Mouse (Mus musculus) duodenum, adult 2 months (tissue): Measurements from ENCODE around the gene Bcl6b. TPM values are rescaled to one million over a fixed set of nuclear protein-coding genes. Genes with fewer than 3 reads are reported as not detected.

ENCODE experiments used
- polyA plus RNA-seq: library from polyadenylated mRNA; depleted of rRNA; stranded (reverse); fragments of >200 nt; gene quantifications from 2 replicates; pipeline ENCODE4 v1.2.3, GENCODE M21; 2012; ENCODE audit warnings: low replicate concordance; rRNA removed

Gene Bcl6b
- polyA plus RNA-seq: 0.81 and 2.0 TPM in 2 replicates

DNA sequence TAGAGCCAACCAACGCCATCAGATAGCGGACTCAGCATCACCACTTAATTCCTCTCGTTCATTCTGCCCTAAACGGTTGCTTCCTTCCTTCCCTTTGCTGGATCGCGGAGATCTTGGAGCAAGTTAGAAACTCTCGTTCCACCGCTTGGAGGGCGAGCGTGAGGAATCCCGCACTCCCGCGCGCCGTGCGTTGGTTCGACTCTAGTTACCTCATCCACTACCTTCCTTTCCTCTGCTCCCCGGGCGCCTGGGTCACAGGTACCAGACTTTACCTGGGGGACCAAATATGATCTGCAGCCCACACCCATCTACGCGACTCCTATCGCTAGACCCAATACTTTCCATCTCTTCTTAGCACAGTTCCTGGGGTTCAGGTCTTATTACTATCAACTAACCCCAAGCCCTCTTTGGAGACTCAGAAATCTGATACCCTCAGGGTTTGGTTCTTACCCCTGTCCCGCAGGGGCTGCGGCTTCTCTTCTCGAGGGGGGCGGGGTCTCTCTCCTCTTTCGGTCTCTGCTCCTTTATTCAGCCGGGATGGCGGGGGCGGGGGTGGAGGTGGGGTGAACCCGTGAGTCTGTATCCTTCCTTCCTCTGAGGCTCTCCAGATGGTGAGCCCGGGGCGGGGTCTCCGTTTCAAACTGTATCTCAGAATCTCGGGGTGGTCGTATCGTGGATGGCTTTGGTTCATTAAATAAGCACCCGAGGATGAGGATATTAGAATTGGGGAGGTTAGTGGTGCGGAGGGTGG, at the start of gene Bcl6b:
Gene Bcl6b (minus strand): TSS at position 539 of the 751 bp plus-strand sequence.

DNA sequence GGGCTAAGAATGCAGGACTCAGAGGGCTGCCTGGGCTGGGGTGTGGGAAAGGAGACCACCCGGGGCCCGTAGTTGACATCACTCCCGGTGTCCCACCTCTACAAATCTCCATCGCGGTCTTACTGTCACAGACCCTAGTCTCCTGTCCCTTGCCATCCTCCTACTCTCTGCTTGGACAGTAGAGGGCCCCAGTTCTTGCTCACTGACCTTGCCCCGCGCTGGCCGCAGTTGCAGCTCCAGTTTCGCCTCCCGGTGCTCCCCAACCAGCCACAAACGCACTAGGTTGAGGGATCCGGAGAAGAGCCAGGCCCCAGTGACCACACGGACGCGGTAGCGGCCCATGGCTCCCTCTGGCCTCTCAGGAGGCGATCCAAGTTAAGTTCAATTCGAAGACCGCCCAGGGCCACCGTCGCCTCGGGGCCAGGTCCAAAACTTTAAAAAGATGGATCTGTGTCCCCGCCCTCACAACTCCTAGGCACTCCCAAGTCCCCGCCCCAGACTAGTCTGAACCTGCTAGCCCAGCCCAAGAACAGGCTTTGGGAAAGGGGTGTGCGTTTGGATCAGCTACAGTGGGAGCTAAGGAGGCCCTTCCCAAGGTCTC, 25.4 kb upstream of the Bcl6b start, which contains the start of gene Alox12:
Gene Alox12 (minus strand): TSS at position 423 of the 601 bp plus-strand sequence.

DNA sequence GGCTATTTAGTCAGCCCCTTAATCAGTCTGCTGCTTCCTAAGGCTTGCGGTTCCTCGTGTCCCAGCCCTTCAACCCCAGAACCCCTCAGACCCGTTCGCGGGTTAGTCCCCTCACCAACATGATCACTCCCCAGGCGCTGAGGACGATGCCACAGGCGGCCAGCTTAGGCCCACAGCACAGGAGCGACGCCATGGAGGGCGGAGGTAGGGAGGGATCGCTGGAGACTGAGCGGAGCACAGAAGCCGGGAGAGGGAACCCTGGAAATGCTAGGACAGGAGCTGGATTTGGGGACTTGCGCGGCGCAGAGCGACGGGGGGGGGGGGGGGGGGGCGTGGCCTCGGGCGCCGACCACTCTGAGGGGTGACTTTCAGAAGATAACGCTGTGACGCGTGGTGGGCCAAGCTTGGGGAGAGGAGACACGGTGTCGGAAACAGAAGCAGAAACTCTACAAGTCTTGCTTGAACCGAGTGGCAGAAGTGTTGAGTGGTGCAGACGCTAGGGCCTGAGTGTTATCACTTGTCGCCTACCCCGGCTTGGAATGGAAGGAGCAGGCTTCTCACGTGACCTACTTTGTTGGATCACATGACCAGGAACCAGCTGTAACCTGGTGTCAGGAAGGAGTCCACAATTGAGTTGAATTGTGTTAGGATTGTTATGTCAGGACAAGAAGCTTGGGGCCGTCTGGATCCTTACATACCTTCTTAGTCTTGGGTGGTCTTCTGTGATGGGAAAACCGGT, 10.1 kb upstream of the Bcl6b start, which contains the start of the genes Gm21988 and Rnasek:
Gene Gm21988 (minus strand): TSS at position 290 of the 739 bp plus-strand sequence.
Gene Rnasek (minus strand): TSS at position 302 of the 739 bp plus-strand sequence.

DNA sequence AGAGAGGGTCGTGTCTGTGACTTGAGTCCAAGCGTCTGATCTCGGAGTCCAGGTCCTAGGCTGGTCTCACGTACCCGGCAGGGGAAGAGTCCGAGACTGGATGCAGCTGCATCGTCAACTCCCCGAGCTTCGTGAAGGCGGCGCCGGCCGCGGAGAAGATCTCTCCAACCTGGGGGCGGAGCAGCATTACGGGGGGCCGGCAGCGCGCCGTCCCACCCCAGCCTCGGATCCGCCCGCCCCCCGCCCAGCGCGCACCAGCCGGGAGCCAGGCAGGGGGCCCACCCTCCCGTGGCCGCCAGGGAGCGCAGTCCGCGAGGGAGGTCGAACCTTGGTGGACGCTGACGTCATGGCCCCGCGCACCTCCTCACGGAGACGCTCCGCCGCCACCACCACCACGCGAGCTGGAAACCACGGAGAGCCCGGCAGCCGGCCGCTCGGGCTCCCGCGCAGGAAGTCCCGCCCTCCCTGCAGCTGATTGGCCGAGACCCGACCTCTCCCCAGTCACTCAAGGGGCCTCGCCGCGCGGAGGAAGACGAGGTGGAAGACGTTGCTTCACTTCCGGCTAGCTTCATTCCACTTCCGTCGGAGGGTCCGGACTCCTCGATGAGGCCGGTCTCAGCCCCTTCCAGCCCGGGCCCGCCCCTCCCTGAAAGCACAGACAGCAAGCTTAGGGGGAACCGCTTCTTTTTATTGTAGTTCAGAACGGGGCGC, 8.0 kb upstream of the Bcl6b start, which contains the start of gene 0610010K14Rik:
Gene 0610010K14Rik (minus strand): TSS at position 458 of the 711 bp plus-strand sequence.

DNA sequence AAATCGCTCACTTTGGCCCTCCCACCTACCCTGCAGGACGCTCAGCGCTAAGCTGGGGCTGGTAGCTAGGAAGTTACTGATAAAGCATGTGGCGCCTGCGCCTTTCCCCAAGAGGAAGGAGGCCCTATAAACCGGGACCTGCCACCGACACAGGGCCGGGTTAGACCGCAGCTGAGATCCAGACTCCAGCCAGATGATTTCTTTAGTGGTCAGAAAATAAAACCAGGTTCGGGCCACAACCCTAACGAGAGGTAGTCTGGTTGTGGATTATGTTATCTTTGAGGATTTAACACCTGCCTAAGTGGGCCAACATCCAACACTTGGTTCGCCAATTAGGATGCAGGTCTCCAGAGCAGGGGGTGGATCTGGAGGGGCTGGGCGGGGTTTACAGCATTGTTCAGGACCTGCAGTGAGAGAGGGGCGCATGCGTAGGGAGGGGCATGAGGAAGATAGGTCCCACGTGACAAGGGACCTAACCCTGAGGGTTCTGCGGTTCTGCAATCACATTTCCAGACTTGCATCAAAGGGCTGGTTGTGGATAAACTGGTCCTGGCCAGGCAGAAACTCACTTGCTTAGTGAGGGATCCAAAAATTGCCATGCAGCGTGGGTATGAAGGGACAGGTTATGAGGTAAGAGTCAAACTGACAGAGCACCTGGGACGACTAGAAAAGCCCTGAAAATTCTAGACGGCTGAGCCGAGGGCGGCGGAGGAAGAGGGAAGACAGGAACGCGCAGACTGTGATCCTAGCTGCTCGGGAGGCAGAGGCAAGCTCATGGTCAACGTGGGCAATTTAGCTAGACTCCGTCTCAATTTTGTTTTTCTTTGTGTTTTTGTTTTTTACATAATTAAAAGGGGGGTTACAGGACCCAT, 8.6 kb downstream of the Bcl6b start, which contains the start of gene Slc16a13:
Gene Slc16a13 (minus strand): TSS at position 334 of the 872 bp plus-strand sequence.

DNA sequence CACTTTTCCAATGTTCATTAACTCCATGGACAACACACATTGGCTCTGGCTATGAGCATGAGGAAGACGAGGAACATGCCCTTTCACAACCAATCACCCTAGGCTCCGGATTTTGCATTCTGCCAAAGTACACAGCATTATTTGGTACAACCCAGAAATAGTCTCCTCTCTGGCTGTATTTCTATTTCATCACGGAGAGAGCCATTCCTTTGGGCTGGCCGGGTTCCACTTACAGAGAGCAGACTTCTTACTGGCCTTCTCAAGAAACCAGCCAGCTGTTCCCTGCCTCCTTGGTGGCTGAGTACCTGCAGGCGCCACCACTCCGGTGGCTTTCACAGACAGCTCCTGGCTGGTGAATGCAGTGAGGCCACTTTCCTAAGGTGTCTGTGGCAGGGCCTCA, 17.2 kb downstream of the Bcl6b start, which contains the start of gene Slc16a11:
Gene Slc16a11 (plus strand): TSS at position 330 of the 400 bp plus-strand sequence.

Other genes with a start within 250 kb of the Bcl6b start
- gene Ctdnep1, start 248.6 kb downstream of the Bcl6b start, polyA plus RNA-seq: 85.4 and 132 TPM in 2 replicates
- 38.1 and 39.2 TPM in 2 replicates for gene Elp5, start 247.3 kb downstream of the Bcl6b start, polyA plus RNA-seq
- gene Gabarap, start 238.7 kb downstream of the Bcl6b start, polyA plus RNA-seq: 200 and 478 TPM in 2 replicates
- 8.8 and 9.4 TPM in 2 replicates for gene Phf23, start 234.0 kb downstream of the Bcl6b start, polyA plus RNA-seq
- 5.5 and 7.4 TPM in 2 replicates for gene Dvl2, start 229.2 kb downstream of the Bcl6b start, polyA plus RNA-seq
- gene Acadvl, start 214.4 kb downstream of the Bcl6b start, polyA plus RNA-seq: 124 and 125 TPM in 2 replicates
- 5.2 and 5.7 TPM in 2 replicates for gene Dlg4, start 212.9 kb downstream of the Bcl6b start, polyA plus RNA-seq
- gene Asgr1, start 175.7 kb downstream of the Bcl6b start, polyA plus RNA-seq: 0.49 TPM in 1 of 2 replicates, not detected in the other
- gene Asgr2, start 137.2 kb downstream of the Bcl6b start, polyA plus RNA-seq: 0.17 and 0.21 TPM in 2 replicates
- 0.84 and 1.1 TPM in 2 replicates for gene Mgl2, start 99.5 kb downstream of the Bcl6b start, polyA plus RNA-seq
- gene Clec10a, start 73.6 kb downstream of the Bcl6b start, polyA plus RNA-seq: 0.66 and 0.88 TPM in 2 replicates
- gene Slc16a11, start 17.0 kb downstream of the Bcl6b start, polyA plus RNA-seq: 22.1 and 33.3 TPM in 2 replicates
- gene Slc16a13, start 8.7 kb downstream of the Bcl6b start, polyA plus RNA-seq: 5.7 and 10.5 TPM in 2 replicates
- 44.8 and 46.2 TPM in 2 replicates for gene 0610010K14Rik, start 8.1 kb upstream of the Bcl6b start, polyA plus RNA-seq
- 3.7 and 6.3 TPM in 2 replicates for gene Gm21988, start 10.0 kb upstream of the Bcl6b start, polyA plus RNA-seq
- gene Rnasek, start 10.0 kb upstream of the Bcl6b start, polyA plus RNA-seq: 194 and 270 TPM in 2 replicates
- 0.87 and 1.2 TPM in 2 replicates for gene Alox12, start 25.6 kb upstream of the Bcl6b start, polyA plus RNA-seq
- gene Alox12e, start 92.8 kb upstream of the Bcl6b start, polyA plus RNA-seq: 0.26 and 0.45 TPM in 2 replicates
- gene Alox15, start 122.2 kb upstream of the Bcl6b start, polyA plus RNA-seq: 5.2 and 6.4 TPM in 2 replicates
- gene Pelp1, start 180.2 kb upstream of the Bcl6b start, polyA plus RNA-seq: 10.6 and 16.6 TPM in 2 replicates
- 15.9 and 26.1 TPM in 2 replicates for gene Arrb2, start 202.8 kb upstream of the Bcl6b start, polyA plus RNA-seq
- gene Med11, start 222.1 kb upstream of the Bcl6b start, polyA plus RNA-seq: 11.7 and 19.4 TPM in 2 replicates
- gene Zmynd15, start 229.6 kb upstream of the Bcl6b start, polyA plus RNA-seq: 4.5 and 7.0 TPM in 2 replicates
- gene Cxcl16, start 230.2 kb upstream of the Bcl6b start, polyA plus RNA-seq: 19.4 and 41.0 TPM in 2 replicates